Mouse (Mus musculus) layer of hippocampus, postnatal 36 days (tissue): ENCODE measurements around the gene Tex21. TPM values are rescaled to one million over a fixed set of nuclear protein-coding genes. Genes with fewer than 3 reads are reported as not detected.
A peak's percentile ranks its signal among the peaks of the same experiment; 100 is the strongest.
"Not testable (repeated sequence)": the region's sequence is repeated elsewhere in the genome, so short reads cannot be mapped to it uniquely, and the experiment has no call there.

Experiments
- DNase-seq, 2 experiments: peaks; one replicate each; pipeline ENCODE4 v3.0.0; 2022
- total RNA-seq, 2 experiments: library from RNA; stranded (reverse); gene quantifications; 2 replicates each; pipeline ENCODE4 v1.2.3; 2021

The Tex21 gene
- total RNA-seq, 2 experiments from 2014 or later = not detected

DNA sequence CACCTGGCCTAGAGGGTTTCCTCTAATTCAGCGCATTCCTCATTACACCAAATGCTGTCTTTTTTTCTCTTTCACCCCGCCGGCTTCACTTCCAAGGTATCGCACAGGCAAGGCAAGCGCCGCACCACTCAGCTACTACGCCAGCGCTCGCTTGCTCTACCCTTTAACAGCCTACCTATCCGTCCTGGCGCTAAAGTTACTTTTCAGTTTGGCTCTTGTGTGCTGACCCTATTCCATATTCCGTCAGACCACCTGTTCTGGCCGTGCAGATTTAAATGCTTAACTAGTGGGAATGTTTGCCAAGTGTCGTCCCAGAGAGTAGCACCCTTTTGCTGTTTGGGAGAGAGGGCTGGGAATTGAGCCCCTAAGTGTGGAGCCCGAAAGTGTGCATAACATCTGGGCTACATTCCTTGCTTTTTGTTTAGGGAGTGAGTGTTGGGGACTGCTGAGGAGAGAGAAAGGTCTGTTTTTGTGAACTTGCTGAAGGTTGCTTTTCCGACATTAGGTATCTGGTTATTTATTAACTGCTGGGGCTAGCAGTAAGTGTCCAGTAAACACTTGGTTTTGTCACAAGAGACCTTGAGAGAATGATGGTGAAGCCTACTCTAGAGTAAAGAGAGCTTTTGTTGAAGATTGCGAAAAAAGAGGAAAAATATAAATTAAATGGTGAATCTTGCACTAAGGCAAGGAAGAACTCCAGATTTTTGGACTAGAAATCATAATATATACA, 9.7 kb upstream of the Tex21 start:
- no peak for DNase-seq

DNA sequence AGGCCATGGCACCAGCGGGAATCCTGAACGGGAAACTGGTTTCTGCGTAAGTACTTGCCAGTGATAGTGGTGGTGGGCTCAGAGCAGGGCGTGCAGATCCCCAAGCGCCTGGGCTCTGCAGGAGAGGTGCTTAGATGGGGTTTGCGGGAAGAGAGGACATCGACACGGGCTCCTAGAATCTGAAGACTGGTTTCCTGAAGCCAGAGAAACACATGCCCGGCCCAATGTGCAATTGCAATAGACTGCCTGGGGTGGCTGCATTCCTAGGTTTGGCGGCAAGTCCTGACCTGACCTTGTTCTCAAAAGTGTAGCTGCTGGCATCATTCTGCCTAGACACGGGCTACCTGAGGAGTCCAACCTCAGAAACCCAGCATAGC, 8.9 kb upstream of the Tex21 start:
- DNase-seq = no peak

DNA sequence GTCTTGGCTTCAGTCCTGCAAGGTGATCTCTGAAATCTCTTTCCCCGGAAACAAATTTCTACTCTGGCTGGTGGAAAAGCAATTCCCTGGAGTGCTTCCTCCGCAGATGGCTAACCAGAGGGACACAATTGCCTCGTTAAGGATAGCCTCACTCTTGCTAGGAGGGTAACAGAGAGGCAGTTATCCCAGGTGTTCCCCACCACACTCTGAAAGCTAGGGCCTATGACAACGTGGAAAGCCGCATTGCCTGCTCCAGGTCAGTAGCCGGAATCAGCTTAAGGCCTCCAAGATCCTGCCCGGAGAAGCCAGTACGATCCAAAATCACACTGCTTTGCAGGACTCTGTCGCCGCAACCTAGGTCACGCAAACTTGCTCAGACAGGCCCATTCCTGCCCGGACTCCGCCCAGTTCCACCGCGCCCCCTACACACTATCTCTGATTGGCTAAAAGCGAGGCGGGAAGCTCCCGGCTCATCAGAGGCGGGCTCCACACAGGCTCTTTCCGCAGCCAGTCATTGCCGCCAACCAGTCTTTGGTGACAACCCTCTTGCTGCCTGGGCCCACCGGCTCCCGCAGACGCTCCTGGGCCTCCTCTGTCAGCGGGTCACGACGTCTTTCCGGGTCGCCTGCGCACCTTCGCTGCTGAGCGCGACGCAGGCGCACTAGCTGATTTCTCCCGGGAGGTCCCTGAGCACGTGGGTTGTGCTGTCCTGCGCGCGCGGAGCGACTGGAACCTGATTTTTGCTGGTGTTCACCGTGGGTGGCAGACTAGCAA, 8.4 kb upstream of the Tex21 start, which contains the start of gene Mthfd1:
Gene Mthfd1 (plus strand): TSS at position 574 of the 774 bp plus-strand sequence.
- DNase-seq = peak; percentile 94 to 96

DNA sequence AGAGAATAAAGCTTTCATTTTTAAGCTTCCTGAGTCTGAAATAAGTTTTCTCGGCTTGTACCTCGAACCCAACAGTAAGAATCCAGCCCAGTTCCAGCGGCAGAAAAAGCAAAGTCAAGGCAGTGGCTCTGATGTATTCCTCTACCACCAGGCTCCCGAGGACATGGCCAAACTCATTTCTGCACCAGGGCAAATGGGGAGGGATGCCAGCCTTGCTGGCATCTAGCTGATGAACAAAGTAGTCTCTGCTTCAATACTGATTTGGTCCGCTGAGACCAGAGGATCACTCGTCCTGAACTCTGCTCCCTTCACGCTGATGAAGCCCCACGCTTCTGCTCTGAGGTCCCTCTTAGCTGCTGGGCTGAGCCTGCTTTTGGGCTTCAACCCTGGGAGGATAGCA, 7.4 kb upstream of the Tex21 start:
- DNase-seq = no peak

DNA sequence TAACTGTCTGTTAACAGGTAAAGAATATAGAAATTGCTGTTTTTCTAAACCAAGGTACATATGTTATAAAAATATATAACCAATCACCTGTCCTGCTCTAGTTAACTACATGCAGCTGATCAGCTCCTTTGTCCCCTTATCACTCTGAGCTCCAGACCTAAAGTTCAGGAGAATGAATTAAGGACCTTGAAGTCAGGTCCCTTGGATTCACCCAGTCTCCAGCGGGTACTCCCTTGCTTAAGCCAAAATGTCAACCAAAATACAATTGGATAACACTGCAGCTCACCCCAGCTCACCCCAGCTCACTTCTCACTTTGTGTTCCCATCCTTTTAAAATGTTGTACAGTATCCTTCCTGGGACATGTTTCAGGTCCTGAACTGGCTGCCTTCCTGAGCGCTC, 7.0 kb upstream of the Tex21 start:
- DNase-seq = no peak

DNA sequence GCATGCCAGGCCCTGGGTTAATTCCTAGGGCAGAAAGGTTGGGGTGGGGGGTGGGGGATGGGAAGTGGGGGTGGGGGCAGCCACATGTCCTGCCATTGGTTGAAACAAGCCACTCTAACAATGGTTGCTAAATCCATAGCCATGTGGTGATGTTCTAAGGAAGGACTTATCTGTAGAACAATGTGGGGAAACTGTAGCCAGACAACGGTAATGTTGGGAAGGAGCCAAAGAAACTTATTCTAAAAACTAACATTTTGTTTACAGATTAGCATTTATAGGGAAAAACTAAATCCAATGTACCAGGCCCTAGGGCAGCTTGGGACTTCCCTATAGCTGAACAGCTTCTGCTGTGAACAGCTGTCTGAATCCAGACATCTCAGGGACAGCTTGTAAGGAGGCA, 6.5 kb upstream of the Tex21 start:
- DNase-seq = no peak

DNA sequence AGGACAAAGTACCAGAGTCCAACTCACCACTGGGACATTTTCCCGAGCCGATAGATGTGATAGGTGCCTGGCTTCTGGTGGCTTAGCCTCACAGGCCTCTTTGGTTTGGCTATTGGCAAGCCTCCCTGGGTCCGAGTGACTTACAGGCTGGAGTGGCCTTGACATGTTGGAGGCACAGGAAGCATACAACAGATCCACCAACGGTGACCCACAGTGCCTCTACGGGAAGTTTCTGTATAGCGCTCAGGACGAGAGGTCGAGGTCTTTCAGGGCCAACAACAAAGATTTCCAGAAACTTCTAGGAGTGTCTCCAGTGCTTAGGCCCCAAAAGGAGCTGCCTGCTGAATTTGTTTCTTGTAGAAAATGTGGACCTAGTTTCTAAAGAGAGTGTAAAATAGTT, 1.6 kb downstream of the Tex21 start:
- DNase-seq = no peak

DNA sequence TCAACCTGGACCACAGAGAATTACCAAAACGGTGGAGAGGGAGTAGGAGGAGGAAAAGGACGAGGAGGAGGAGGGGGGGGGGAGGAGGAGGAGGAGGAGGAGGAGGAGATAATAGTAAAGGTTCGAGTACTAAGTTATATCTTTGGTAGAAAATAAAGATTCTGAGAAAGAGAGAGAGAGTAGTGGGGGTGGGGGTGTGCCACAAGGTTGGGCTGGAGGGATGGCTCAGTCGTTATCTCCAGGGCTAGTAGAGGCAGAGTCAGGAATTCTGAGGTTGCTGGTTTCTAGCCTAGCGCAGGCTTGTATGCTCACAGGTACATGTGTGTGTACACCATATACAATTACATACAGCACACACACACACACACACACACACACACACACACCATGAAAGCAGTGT, 4.7 kb downstream of the Tex21 start:
- DNase-seq = no peak

DNA sequence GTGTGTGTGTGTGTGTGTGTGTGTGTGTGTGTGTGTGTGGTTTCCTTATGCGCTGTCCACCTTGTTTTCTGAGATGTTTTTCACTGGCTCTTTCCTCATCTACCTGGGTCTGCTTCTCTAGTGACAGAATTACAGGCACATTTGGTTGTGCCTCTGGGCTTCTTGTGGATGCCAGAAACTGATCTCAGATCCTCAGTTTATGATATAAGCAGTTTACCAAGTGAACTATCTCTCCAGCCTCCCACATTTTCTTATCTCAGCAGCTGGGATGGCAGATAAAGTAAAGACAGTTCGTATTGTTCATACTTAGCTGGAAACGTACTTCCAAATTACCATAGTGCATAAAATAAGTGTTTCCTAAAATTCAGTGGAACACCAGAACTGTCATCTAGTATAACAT, 5.5 kb downstream of the Tex21 start:
- DNase-seq = no peak

DNA sequence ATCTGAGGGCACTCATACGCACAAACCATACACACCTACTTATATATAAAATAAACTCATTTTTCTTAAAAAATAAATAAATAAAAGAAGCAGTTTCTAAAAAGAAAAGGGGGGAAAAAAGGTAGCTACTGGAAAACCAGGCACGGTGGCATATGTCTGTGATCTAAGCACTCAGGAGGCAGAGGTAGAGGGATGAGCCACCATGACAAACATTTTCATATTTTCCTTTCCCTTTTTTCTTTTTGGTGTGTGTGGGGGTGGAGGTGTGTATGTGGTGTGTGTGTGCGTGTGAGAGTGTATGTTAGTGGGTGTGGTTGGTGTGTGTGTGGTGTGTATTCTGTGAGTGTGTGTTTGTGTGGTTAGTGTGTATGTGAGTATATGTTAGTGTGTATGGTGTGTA, 5.9 kb downstream of the Tex21 start:
- DNase-seq = no peak

DNA sequence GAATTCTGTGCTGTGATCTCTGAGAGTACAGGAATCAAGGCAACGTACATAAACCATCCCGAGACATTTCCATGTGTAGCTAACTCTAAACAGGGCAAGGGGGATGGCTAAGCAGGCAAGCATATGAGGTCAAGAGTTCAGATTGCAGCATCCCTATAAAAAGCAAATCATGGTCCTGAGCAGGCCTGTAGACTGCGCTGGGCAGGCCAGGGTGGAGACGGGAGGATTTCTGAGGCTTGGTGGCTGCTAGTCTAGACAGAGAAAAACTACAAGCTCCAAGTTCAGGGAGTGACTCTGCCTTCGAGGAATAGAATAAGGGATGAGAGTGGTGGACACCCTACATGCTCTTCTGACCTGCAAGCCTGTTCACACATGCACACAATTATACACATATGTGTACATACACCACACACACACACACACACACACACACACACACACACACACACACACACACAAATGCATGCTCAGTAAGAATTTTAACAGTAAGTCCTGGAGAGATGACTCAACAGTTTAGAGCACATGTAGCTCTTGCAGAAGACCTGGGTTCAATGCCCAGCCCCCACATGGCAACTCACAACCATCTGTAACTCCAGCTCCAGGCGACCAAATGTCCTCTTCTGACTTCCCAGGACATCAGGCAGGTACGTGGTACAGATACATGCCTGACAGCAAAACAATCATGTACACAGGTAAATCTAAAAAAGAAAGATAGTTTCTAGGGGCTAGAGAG, 6.5 kb downstream of the Tex21 start:
- DNase-seq = no peak

DNA sequence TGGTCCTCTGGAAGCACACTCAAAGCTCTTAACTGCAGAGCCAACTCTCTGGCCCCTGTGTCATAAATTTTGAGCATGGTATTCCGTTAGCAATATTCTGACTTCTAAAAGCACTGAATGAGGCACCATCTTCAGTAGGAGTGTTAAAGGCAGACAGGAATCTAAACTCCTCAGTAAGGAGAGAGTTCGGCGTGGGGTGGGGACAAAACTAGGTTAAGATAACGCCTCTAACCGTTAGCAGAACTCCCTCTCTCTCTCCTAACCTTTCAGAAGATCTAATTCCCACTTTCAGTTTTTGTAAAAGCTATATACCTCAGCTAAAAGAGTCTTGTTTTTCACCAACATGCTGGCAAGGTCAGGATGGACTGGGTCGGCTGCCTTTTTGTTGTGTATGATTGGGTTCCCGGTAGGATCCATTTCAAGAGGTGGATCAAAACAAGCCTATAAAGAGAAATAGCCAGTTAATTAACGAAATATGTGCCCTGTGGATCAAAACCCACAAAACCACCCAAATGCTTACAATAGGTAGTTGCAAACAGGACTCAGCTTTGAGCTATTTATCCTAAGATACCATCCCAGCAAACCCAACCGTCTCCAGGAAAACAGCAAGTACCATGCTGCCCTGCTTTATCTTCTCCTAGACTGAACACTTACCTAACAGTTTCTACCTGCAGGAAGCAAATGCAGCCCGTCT, 7.3 kb downstream of the Tex21 start:
- no peak for DNase-seq

DNA sequence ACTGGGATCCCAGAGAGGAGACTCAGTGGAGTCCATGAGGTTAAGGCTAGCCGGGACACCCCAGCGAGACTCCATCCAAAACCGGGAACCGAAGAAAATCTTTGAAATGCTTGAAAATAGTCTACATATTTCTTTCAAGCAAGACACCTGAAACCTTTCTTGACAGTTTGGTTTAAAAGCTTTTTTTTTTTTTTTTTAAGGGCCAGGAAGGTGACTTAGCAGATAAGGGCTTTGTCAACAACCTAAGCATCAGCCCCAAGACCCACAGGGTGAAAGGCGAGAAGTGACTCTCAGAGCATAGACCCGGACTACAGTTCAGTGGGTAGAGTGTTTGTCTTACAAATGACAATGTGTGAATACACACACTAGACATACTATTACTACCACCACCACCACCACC, 11.3 kb downstream of the Tex21 start:
- DNase-seq = no peak

DNA sequence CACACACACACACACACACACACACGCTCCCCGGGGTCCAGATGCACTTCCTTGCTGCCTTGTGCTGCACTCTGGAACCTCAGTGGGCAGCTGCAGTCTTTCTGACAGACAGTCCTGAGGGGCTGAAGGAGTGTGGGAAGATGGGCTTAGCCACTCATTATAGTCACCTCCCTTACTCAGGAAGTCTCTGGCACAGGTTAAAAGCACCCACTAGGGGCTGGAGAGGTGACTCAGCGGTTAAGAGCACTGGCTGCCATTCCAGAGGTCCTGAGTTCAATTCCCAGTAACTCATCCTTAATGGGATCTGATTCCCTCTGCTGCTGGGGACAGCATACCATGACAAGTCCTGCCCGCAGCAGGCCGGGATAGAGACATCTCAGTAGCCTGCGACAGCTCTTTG, 15.9 kb downstream of the Tex21 start:
- DNase-seq = no peak

DNA sequence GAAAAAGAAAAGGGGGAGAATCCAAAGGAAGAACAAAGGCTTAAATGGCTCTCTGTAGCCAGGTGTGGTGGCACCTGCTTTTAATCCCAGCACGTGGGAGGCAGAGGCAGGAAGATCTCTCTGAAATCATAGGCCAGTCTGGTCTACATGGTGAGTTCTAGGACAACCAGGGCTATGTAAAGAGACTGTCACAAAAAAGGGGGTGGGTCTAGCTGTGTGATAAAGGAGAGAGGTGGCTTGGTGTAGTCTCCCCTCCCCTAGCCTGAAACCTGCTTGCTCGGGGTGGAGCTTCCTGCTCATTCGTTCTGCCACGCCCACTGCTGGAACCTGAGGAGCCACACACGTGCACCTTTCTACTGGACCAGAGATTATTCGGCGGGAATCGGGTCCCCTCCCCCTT, 24.4 kb downstream of the Tex21 start:
- not testable (repeated sequence) for DNase-seq

DNA sequence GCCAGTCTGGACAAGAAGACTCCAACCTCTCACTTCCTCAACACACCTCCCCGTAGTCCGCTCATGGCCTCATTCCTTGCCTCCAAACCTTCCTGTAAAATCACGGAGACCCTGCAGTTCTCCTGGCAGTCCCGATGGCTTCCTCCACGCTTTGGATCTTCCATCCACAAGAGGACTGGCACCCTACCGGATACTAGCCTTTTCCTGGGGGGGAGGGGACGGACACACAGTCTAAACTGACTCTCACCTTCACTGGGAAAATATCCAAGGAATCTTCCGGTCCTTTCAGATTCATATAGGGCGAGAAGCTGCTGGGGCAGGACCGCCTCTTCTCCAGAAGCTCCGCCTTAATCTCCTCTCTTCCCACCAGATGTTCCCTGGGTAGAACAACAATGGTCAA, 29.8 kb downstream of the Tex21 start:
- DNase-seq = no peak

DNA sequence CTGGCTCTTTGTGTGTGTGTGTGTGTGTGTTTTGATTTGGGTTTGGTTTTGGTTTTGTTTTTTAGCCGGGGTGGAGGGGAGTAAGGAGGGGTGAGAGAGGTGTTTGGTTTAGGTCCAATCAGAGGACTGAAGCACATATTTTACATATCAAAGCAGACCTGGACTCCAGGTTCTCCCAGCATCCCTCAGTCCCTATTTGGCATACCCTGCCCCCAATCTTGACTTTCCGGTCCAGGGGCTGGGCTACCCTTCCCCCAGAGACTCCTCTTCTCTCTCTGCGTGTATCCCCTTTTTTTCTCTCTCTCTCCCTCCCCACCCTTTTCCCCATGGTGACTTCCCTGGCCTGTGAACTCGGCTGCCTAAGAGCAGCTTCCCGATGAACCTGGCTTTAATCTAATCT, 31.4 kb downstream of the Tex21 start:
- no peak for DNase-seq

DNA sequence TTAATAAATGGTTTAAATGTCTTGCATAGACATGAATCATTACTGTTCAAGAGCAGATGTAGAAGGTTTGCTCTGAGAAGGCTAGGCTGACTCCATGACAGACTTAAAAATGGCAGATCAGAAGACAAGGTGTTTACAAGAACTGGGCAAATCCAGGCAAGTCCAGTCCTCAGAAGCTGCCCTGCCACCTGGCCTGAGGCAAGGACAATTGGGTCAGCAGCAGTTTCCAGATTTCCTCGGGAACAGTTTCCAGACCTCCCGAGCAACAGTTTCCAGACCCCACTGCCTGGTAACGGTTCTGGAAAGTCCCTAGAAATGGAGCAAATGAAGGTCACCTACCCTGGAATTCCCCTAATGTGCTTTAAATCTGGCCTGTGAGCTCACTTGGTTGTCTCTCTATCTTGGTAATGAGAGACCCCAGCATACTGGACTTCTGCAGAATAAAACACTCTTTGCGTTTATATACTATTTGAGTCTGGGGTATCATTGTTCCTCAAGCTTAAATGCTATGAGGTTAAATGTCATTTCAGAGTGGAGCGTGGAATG, 37.0 kb downstream of the Tex21 start:
- DNase-seq = no peak

DNA sequence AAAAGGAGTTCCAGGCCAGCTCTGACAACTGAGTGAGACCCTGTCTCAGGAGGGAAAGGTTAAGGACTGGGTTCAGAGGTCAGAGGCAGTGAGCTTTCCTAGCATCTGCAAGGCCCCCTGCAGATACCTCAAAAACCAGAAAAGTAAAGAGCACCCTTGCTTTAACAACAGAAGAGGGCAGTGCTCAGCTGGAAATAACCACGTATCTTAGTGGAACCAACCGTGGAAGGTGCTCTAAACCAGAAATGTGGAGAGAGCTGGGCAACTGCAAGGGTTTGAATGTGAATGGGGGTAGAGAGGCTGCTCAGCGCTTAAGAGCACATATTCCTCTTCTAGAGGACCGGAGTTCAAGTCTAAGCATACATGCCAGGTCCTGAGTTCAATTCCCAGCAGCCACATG, 46.2 kb downstream of the Tex21 start:
- no peak for DNase-seq

DNA sequence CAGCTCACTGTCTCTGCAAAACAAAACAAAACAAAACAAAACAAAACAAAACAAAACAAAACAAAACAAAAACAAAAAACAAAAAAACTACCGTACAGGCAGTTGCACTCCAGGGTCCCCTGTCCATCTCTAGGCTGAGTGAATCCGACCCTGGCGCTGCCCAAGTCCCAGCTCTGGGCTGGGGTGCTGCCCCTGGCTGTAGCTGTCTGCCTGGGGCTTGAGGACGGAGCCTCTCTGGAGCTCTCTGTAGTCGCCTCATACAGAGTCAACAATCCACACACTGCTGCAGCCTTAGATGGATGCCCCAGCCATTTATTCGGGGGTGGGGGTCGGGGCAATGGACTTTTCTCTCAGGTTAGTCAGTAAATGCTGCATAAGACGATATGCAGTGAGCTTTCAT, 49.5 kb downstream of the Tex21 start:
- no peak for DNase-seq

DNA sequence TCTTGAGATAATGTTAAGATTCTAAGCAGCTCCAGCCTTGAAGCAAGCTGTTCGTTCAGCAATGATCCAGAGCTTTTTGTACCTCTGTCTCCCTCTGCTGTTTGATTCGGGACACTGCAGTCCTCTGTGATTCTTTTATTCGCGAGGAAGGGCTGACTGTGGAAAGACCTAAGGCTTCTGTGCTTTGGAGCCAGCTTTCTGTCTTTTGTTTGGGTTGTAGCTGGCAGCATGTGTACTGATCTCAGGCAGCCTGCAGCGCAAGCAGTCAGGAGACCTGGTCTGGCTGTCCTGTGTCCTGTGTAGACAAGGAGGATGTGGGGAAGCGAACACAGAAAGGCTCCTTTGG, 49.9 kb downstream of the Tex21 start:
- peak; percentile 64 to 82 for DNase-seq

DNA sequence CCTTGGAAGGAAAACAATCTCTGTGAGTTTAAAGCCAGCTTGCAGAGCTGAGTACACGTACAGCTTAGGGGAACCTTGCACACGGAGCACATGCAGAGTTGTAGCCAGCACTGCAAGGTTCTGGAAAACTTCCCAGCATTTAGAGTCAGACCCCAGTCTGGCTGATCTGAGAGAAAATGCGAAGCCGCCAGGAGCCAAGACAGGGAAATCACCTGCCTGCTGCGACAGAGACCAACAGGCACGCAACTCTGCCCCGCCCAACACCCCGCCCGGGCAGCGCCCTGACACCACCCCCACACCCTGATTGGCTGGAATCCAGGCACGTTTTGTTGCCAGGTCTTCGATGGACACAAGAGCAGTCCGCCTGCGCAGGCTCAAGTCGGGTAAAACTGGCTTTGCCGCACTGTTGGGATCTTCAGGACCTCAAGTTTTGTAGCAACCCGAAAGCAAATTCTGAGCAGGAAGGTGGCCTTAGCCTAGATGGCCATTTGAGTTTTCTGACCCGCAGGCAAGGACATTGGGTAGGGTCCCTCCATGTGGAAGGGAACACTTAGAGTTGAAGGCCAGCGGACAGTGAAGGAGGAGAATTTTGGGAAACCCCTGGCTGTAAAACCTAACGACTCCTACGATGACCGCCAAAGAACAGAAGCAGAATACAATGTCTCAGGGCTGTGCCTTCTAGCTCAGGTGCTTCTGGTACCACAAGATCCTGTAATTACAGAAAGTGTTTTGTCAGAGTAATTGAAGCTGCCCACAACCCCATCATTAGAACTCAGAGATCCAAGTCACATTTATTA, 50.4 kb downstream of the Tex21 start:
- DNase-seq = peak in 1 of 2 experiments; percentile 44
